ENCODE assay signal across 19 mouse cellular contexts in genomic region chr8:83570272-83571000, GRCm38 (mm10). TPM values are rescaled to one million over a fixed set of nuclear protein-coding genes. Genes with fewer than 3 reads are reported as not detected.
DNase-seq lines count a peak whose midpoint lies in the region; ATAC-seq lines count a peak whose summit lies in the region.
"Had no signal": no experiment of that assay in that cellular context is flagged by ENCODE, and none has a peak within 500 bp of the region (broad histone marks: within the 10 kb centered on the region; RNA-seq: fewer than 3 reads in every experiment).

No protein-coding gene starts in this region.

- H3K9me3 ChIP-seq in intestine, embryonic 15.5 days, result no peaks in the 10 kb centered on the region
- H3K9me3 ChIP-seq: hindbrain, embryonic 12.5 days; midbrain, embryonic 10.5 days had no signal

- ATAC-seq in intestine, embryonic 15.5 days, result no peak
- ATAC-seq: forebrain, embryonic 14.5 days; intestine, postnatal 0 days; lung, postnatal 0 days had no signal

- peak; percentile 16 for DNase-seq in cerebellum, adult 11-12 months
- no peak for DNase-seq in cerebellum, postnatal 36 days
- DNase-seq in layer of hippocampus, adult 11-12 months (ENCODE audit: low spot score), result peak; percentile 4
- DNase-seq in layer of hippocampus, postnatal 25 days (ENCODE audit: extremely low spot score in 1 of 2, low spot score in 1 of 2), result no peak
- peak; percentile 7 for DNase-seq in thymus, postnatal 4 days
- DNase-seq in thymus, adult 18-20 months, result no peak
- DNase-seq: B cell, adult 2 months; gastrocnemius, postnatal 10 days; right cerebral cortex, postnatal 14 days had no signal

- H3K36me3 ChIP-seq in intestine, embryonic 15.5 days, result peaks cover 26% of the 10 kb centered on the region

- H3K27ac ChIP-seq in intestine, embryonic 15.5 days, result no peak overlapping the region
- H3K27ac ChIP-seq: hindbrain, embryonic 12.5 days; midbrain, embryonic 10.5 days had no signal

- H3K4me3 ChIP-seq in intestine, embryonic 15.5 days (replicated peaks), result no peak overlapping the region
- H3K4me3 ChIP-seq: hindbrain, embryonic 12.5 days; midbrain, embryonic 10.5 days had no signal

- peaks cover 15% of the 10 kb centered on the region for H3K4me1 ChIP-seq in intestine, embryonic 15.5 days (replicated peaks)

- H3K4me2 ChIP-seq in intestine, embryonic 15.5 days (replicated peaks), result no peak overlapping the region
- H3K4me2 ChIP-seq: hindbrain, embryonic 12.5 days had no signal

- 80% methylated on average over 14 of the region's 15 CpGs for WGBS in intestine, embryonic 15.5 days

- H3K27me3 ChIP-seq in intestine, embryonic 15.5 days (replicated peaks), result no peaks in the 10 kb centered on the region
- H3K27me3 ChIP-seq: hindbrain, embryonic 12.5 days had no signal

- H3K9ac ChIP-seq in intestine, embryonic 15.5 days, result no peak overlapping the region
- H3K9ac ChIP-seq: hindbrain, embryonic 12.5 days had no signal

RNA-seq across cellular contexts. Expression of gene Ndufb7, which starts 4.0 kb away (rescaled TPM):
- total RNA-seq in layer of hippocampus, postnatal 25 days (2021), result 100 to 1,000 TPM; 140 to 161 TPM
- polyA plus RNA-seq in intestine, embryonic 15.5 days (2015; fragmentation: Nextera tagmentation; extraction: Ambion mirVana), result 370 and 398 TPM in 2 replicates

RNA-seq across cellular contexts. Expression of gene Olfr370, which starts 34.9 kb away (rescaled TPM):
- not detected for total RNA-seq in layer of hippocampus, postnatal 25 days (2021)
- polyA plus RNA-seq in intestine, embryonic 15.5 days (2015; fragmentation: Nextera tagmentation; extraction: Ambion mirVana), result not detected in 2 replicates
- total RNA-seq: gastrocnemius, postnatal 10 days; left cerebral cortex, postnatal 14 days; liver, adult 2 months had no signal
- polyA plus RNA-seq: cortical plate, adult 2 months; forebrain, embryonic 14.5 days; heart, embryonic 14.5 days; intestine, postnatal 0 days; liver, adult 2 months; lung, postnatal 0 days; midbrain, embryonic 10.5 days had no signal

RNA-seq across cellular contexts. Expression of gene Tecr, which starts 37.3 kb away (rescaled TPM):
- total RNA-seq in layer of hippocampus, postnatal 25 days (2021), result 100 to 1,000 TPM; 510 to 556 TPM
- 610 and 639 TPM in 2 replicates for polyA plus RNA-seq in intestine, embryonic 15.5 days (2015; fragmentation: Nextera tagmentation; extraction: Ambion mirVana)

RNA-seq across cellular contexts. Expression of gene Dnajb1, which starts 37.6 kb away (rescaled TPM):
- total RNA-seq in layer of hippocampus, postnatal 25 days (2021), result 10 to 100 TPM; 30.0 to 40.0 TPM
- 47.0 and 48.2 TPM in 2 replicates for polyA plus RNA-seq in intestine, embryonic 15.5 days (2015; fragmentation: Nextera tagmentation; extraction: Ambion mirVana)

Comparison
In these comparisons a context has a peak if more than half of its experiments do, and no peak if none do; other contexts are left out.
1. DNase-seq: peak in cerebellum, adult 11-12 months (single experiment), layer of hippocampus, adult 11-12 months (single experiment) and thymus, postnatal 4 days (single experiment); none in cerebellum, postnatal 36 days (0 of 2), layer of hippocampus, postnatal 25 days (0 of 2) and thymus, adult 18-20 months (0 of 2).